Mouse (Mus musculus): Measurements from ENCODE around the gene Ifitm3. TPM values are rescaled to one million over a fixed set of nuclear protein-coding genes. Genes with fewer than 3 reads are reported as not detected.

Ifitm3 gene
- total and polyA plus RNA-seq, 3 experiments: 0.25 TPM; not detected in 2

DNA sequence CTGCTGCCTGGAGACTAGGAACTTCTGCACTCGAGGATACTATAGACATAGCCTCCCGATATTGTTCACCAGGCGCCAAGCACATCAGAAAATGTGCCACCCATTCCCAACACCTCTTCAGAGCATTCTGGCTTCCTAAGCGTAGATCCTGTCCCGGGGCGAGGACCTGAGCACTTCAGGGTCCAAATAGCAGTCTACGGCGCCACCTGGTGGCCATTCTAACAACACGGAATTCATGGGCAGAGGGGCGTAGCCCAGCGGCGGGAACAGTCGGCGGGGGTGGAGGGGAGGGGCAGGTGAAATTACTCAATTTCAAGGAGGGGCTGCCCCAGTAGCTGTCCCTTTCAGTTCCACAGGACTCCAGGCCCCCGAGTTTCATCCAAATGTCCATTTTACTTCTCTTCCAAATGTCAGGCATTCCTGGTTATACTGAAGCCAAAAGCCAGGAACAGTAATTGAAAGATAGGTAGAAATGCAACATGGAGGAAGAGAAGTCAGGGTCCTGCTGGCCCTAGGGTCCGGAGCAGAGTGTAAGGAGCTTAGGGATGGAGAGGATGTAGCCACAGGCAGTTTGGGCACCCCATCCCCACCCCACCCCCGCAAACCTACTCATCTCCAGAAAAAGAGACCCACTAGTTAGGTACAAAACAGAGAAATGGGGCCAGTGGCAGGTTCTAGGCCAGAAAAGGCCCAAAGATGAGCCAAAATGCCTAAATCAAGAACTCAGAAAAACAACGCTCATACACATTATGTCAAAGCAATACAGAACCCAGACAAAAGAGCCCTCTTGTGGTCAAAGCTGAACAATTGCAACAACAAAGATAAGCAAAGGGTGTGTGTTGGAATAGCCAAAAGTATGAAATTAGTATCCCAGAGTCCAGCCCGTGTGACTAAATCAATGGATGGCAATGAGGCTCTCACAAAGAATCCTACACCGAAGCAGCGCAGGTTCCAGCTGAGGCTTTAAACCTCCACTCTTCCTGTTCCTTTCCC lies 38.0 kb upstream of the Ifitm3 start (continued):
- peak; percentile 43; the same call in 1 of the 2 replicates for TF ChIP-seq ELF1 (IDR thresholded peaks at IDR 0.05; ENCODE audit: low read depth, low read length)
- TF ChIP-seq ZKSCAN1 (IDR thresholded peaks at IDR 0.05; ENCODE audit: borderline replicate concordance, low read depth, low read length): no peak
- peak; percentile 76; the same call in 1 of the 2 replicates for TF ChIP-seq E2F4 (IDR thresholded peaks at IDR 0.05; ENCODE audit: insufficient replicate concordance, low read depth, low read length)
- TF ChIP-seq USF1 (IDR thresholded peaks at IDR 0.05; ENCODE audit: low read depth, low read length): no peak
- peak; percentile 97 for TF ChIP-seq RAD21 (IDR thresholded peaks at IDR 0.05; ENCODE audit: low read depth, low read length)
- TF ChIP-seq JUN (IDR thresholded peaks at IDR 0.05; ENCODE audit: insufficient read depth, low read depth, low read length): no peak
- TF ChIP-seq BHLHE40 (IDR thresholded peaks at IDR 0.05; ENCODE audit: low read depth, low read length): peak; percentile 23; the same call in 1 of the 2 replicates
- TF ChIP-seq MXI1 (IDR thresholded peaks at IDR 0.05; ENCODE audit: low read depth, low read length): peak; percentile 67
- TF ChIP-seq MYC (IDR thresholded peaks at IDR 0.05; ENCODE audit: low read depth, low read length): 0 out of 2 replicates have a peak, but pooled peaks have one; percentile 7
- TF ChIP-seq TCF12 (IDR thresholded peaks at IDR 0.05; ENCODE audit: low read depth, low read length): 0 out of 2 replicates have a peak, but pooled peaks have one; percentile 18
- TF ChIP-seq EP300 (IDR thresholded peaks at IDR 0.05; ENCODE audit: low read length): no peak
- TF ChIP-seq TBP (conservative IDR thresholded peaks at IDR 0.05; ENCODE audit: low read depth, low read length): no peak
- no peak for TF ChIP-seq KAT2A (IDR thresholded peaks at IDR 0.05; ENCODE audit: insufficient replicate concordance, low read length)
- TF ChIP-seq POLR2AphosphoS2 (IDR thresholded peaks at IDR 0.05; ENCODE audit: low read depth, low read length): no peak
- TF ChIP-seq IRF4 (IDR thresholded peaks at IDR 0.05; ENCODE audit: low read depth, low read length): peak; percentile 63

DNA sequence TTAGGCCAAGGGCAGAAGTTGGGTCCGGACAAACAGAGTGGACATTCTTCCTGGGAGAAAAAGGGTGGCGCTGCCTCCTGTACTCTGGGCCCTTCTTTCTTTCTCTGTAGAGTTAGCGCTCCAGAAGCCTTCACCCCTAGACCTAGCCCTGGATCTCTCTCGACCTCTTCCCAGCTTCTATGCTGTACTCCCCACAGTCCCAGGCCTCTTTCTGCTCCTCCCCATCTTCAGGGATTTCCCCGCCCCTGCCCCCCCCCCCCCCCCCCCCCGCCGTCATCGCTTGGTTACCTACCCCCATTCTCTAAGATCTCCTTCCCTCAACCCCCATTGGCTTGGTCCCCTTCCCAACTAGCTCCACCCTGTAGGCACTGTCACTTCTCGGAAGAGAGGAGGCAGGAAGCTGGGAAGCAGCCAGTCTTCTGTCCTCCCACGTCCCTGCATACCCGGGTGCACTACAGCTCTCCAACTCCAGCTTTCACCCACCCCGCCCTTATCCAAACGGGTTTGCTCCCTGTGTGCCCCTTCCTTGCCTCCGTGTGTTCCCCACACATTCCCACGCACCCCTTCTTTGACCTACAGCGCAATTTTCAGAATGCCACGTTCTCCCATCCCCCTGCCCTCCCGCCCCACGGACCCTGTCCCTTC lies 37.1 kb upstream of the Ifitm3 start:
- no peak for DNase-seq (ENCODE audit: extremely low read depth)
- Histone ChIP-seq H3K4me3 (replicated peaks in 1 of 3; ENCODE audit: low read depth in 2 of 3, low read length in 2 of 3, poor library complexity in 1 of 3) (peak overlapping the region in 2 of 3 experiments; percentile 36 to 39), H3K36me3 (replicated peaks in 1 of 2; ENCODE audit: control insufficient read depth in 1 of 2, insufficient read depth in 1 of 2, low read length in 1 of 2) (no peaks in the 10 kb centered on the region), H3K9me3 (replicated peaks; ENCODE audit: low read length) (peaks cover 4% of the 10 kb centered on the region), H3K27ac (ENCODE audit: insufficient read depth, low read depth) (peak overlapping the region; percentile 26; the same call in 1 of the 2 replicates), H3K4me1 (ENCODE audit: control insufficient read depth in 1 of 2, insufficient read depth in 2 of 2) (peaks cover 8 to 29% of the 10 kb centered on the region in 2 experiments), H3K27me3 (replicated peaks) (peaks cover 6% of the 10 kb centered on the region), H3K9ac (ENCODE audit: insufficient read depth, low read depth) (peak overlapping the region; percentile 45), H3K4me2 (ENCODE audit: insufficient read depth, low read depth, poor library complexity, severe bottlenecking) (peak overlapping the region; percentile 97), H3K79me2 (replicated peaks; ENCODE audit: control insufficient read depth, extremely low read depth, insufficient read depth, poor library complexity, severe bottlenecking) (no peaks in the 10 kb centered on the region)
- in situ Hi-C loops (cut with MboI; ENCODE audit: low pct_ligation_motif_present, low pct_unique_long_range_greater_than_20kb, low sequenced_read_pairs) (loop anchor here (5.0 kb wide), 1 partner anchor 35 kb away; the partner anchor contains the start of gene Ifitm3), dilution Hi-C loops (cut with MboI; ENCODE audit: extremely low pct_ligation_motif_present, extremely low pct_unique_long_range_greater_than_20kb, low sequenced_read_pairs) (no loop called here)
- 0 out of 2 replicates have a peak, but pooled peaks have one; percentile 2 for TF ChIP-seq HCFC1 (IDR thresholded peaks at IDR 0.05; ENCODE audit: low read depth, low read length)
- TF ChIP-seq SIN3A (IDR thresholded peaks at IDR 0.05; ENCODE audit: low read length): 0 out of 2 replicates have a peak, but pooled peaks have one; percentile 11
- no peak for TF ChIP-seq PAX5 (IDR thresholded peaks at IDR 0.05; ENCODE audit: low read length)
- no peak for TF ChIP-seq EP300 (IDR thresholded peaks at IDR 0.05; ENCODE audit: low read length)
- TF ChIP-seq CHD2 (IDR thresholded peaks at IDR 0.05; ENCODE audit: low read length): peak; percentile 30; the same call in 1 of the 2 replicates
- no peak for TF ChIP-seq CTCF (conservative IDR thresholded peaks at IDR 0.05 in 1 of 2, IDR thresholded peaks at IDR 0.05 in 1 of 2; ENCODE audit: low read depth in 2 of 2, low read length in 2 of 2)
